Mouse (Mus musculus) heart, postnatal 10 days (tissue): Measurements from ENCODE around the gene Nol10. TPM values are rescaled to one million over a fixed set of nuclear protein-coding genes. Genes with fewer than 3 reads are reported as not detected.

Source experiments
- DNase-seq, 2 experiments: peaks; one replicate each; pipeline ENCODE4 v3.0.0; 2021
- intact Hi-C: fragments of 180-260 bp; cut with DNase I; formaldehyde crosslinking; loops from one replicate; pipeline ENCODE4 v1.15.1; 2025
- total RNA-seq, 2 experiments: library from RNA; stranded (reverse); gene quantifications; 2 replicates each; pipeline ENCODE4 v1.2.3; 2021

The Nol10 gene
- 1 to 10 TPM; 9.0 to 9.7 TPM for total RNA-seq

DNA sequence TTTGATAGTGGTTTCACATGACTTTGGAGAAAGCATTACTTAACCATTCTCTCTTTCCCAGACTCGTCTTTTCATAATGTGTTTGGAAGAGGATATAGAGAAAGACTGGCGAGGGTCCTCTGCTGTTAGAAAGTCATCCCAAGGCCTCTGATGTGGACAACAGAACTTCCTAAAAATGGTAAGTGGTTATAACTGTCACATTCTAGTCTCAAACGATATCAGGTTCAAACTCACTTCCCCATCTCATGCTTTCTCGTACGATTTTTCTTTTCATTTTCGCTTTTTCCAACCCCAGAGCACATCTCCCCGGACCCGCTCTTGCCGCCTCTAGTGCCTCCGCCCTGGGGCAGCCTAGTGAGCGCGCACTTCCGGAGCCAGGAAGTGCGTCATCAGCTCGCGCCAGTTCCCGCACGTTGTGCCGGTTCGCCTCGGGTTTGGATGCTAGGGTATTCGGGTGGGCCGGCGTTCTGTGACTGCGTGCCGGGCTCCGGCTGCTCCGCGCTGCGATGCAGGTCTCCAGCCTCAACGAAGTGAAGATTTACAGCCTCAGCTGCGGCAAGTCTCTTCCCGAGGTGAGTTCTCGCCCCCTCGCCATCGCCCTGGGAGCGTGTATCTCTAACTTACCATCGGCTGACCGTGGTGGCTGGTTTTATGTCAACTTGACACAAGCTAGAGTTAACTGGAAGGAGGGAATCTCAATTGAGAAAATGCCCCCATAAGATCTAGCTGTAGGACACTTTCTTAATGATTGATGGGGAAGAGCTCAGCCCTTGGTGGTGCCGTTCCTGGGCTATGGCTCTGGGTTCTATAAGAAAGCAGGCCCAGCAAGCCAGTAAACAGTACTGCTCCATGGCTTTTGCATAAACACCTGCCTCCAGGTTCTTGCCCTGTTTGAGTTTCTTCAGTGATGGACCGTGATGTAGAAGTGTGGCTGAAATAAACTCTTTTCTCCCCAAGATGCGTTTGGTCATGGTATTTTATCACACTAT, at the start of gene Nol10:
TSS of gene Nol10 (plus strand) at position 411 of the 989 bp plus-strand sequence.
- intact Hi-C loops = loop anchor here (5.0 kb wide), 1 partner anchor 81 kb away; the partner anchor contains the start of gene Pdia6
- peak; percentile 89 to 92 for DNase-seq

DNA sequence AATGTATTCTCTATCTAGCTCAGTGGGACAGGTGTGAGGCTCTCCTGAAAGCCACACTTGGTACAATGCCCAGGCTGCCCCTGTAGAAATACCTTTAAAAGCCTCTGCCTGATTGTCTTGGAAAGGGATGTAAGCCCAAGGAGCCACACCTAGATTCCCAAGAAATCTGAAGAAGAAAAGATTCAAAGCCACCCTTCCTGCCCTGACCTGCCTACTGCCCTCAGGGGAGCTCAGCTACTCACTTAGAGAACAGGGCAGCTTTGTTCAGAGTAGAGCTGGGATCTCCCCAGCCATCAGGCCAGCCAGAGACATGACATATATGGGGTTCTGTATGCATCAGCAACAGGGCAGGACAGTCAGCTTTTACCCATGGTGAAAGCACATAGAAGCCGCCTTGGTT, 48.4 kb upstream of the Nol10 start:
- intact Hi-C loops = no loop called here
- DNase-seq = no peak

GRCm38 (mm10) chr12:17305445-17305844, 42.8 kb upstream of the Nol10 start:
- peak; percentile 10 to 17 for DNase-seq
- intact Hi-C loops = no loop called here

GRCm38 (mm10) chr12:17308246-17308645, 40.0 kb upstream of the Nol10 start:
- DNase-seq = no peak

GRCm38 (mm10) chr12:17310852-17311839, 37.1 kb upstream of the Nol10 start:
- intact Hi-C loops = no loop called here
- DNase-seq = no peak

More at GRCm38 (mm10) chr12:17308246-17308645, 40.0 kb upstream of the Nol10 start:
- intact Hi-C loops = no loop called here

DNA sequence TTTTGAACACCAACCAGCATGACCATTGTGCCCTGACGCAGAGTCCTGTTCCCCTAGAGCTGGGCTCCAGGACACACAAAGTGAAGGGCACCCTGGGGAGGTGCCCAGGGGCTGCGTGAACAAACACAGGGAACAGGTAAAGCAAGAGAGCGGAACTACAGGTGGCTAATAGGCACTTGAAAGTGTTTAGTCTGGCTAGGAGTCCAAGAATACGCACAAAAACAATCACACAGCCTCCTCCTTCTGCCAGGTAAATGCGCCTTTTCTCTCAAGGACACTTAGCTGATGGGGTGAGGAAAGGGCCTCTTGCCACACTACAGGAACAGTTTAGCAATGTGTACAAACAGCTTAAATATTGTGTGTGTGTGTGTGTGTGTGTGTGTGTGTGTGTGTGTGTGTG, 32.2 kb upstream of the Nol10 start:
- intact Hi-C loops = no loop called here
- DNase-seq = no peak

- peak; percentile 5 to 16 for DNase-seq
- intact Hi-C loops = no loop called here
Measured at GRCm38 (mm10) chr12:17317970-17318369, 30.3 kb upstream of the Nol10 start.

GRCm38 (mm10) chr12:17318453-17318852, 29.8 kb upstream of the Nol10 start:
- intact Hi-C loops = no loop called here
- DNase-seq = no peak

DNA sequence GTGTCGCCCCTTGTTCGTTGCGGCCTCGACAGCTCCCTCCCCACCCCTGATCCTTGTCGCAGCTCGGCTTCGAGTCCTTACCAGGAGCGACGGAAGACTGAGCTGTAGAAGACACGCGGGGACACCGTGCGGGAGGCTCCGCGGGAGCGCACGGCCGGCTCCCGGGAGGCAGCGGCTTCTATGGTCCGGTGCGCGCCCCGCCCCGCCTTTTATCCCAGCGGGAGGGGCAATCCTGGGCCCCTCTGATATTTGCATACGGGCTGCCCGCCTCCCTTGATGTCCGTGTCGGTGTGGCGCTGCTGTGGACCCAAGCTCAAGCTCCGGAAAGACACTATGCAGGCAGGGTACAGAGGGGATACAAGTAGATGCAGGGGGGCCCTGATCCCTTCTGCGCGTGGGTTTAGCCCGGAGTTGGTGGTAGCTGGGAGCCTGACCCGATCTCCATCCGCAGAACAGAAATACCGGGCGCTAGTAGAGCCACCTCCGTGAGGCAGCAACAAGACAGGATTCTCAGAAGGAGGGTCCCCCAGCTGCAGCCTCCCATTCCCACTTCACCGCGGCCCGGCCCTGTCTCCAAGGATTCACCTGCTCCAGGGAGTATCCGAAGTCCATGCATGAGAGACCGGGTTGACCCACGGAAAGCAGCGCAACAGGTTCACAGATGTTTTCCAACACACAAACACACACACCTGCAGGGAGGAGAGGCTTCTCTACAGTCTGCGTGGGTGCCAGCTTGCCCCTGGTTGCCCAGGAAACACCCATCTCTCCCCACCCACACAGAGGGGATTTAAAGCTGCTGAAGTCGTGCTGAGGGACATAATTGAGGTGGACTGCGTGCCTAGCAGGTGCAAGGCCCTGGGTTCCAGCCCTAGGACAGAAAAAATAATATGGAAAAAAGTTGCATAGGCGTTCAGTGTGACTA, 23.4 kb upstream of the Nol10 start:
- DNase-seq = no peak
- intact Hi-C loops = no loop called here

- no peak for DNase-seq
- intact Hi-C loops = no loop called here
Measured at GRCm38 (mm10) chr12:17329259-17329658, 19.0 kb upstream of the Nol10 start, which contains the start of gene Atp6v1c2. Atp6v1c2 (minus strand) TSS chr12:17329359.

- intact Hi-C loops = no loop called here
- no peak for DNase-seq
Measured at GRCm38 (mm10) chr12:17333459-17333858, 14.8 kb upstream of the Nol10 start.

DNA sequence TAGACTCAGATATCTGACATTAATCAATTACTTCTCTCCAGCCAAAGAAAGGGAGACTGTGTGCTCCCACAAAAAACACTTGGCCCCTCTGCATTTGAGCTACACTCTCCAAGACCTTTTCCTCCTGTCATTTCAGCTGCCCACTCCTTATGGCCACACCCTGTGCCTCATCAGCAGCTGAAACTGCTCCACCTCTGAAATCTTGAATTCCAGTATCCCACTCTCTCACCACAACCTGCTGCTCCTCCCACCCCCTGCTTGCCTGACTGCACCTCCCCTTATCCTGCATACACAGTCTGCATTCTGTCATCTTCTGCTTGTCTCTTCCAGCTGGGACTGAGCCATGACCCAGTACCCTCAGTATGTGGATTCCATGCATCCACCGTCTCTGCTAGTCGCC, 9.9 kb upstream of the Nol10 start:
- intact Hi-C loops = no loop called here
- DNase-seq = no peak

DNA sequence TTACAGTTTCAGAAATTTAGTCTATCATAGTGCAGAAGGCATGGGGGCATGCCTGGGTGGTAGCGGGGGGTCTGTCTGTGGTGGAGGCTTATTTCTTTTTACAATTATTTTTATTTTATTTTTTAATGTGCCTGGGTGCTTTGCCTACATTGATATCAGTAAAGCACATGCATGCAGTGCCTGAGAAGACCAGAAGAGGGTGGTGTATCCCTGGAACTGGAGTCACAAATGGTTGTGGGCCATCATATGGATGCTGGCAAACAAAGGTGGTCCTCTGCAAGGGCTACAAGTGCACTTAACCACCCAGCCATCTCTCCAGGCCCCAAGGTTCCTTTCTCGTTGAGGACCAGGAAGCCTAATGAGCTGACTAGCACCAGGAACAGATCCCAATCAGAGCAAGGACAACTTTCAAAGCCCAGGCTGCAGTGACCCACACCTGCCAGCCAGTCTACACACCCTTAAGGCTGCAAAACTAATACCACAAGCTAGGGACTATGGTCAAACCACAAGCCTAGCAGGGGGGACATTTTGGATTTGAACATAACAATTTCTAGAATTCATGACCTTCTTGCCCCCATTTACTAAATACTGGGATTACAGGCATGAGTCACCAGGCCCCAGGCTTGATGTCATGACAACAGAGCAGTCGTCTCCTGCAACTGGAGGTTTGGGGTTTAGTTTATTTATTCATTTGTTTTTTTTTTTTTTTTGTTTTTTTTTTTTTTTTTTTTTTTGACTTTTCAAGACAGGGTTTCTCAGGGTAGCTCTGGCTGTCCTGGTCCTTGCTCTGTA, 8.9 kb upstream of the Nol10 start:
- DNase-seq = no peak
- intact Hi-C loops = no loop called here

- intact Hi-C loops = loop anchor here (5.0 kb wide), 1 partner anchor 80 kb away; the partner anchor contains the start of gene Pdia6
- DNase-seq = peak in 1 of 2 experiments; percentile 44
Measured at GRCm38 (mm10) chr12:17347327-17348047, 771 bp upstream of the Nol10 start.

DNA sequence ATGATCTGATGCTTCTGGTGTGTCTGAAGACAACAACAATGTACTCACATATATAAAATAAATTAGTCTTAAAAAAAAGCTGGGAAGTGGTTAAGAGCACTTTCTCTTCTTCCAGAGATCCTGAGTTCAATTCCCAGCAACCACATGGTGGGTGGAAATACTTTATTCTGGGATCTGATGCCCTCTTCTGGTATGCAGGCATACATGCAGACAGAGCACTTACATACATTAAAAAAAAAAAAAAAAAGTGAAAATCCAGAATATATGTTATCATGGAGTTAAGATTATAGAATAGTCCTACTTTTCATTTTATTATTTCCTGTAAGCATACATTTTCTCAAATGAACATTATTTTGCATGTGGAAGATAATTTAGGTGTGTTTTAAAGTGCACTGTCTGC, 1.8 kb downstream of the Nol10 start:
- intact Hi-C loops = loop anchor here (10.0 kb wide), 1 partner anchor 315 kb away; no protein-coding TSS in a partner anchor
- DNase-seq = no peak

DNA sequence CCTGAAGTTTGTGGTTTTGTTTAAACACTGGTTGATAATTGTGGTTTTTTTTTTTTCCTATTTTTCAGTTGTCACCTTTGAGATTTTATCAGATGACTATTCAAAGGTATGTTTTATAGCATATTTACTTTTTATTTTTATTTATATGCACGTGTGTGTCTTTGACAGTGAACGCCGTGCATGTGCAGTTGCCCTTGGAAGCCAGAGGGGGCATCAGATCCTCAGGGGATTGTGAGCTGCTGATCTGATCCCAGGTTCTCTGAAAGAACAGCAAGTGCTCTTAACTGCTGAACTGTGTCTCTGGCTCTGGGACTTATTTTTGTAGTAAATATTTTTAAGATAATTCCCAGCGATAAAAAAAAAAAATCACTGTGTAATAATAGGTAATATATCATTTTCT, 8.6 kb downstream of the Nol10 start:
- intact Hi-C loops = loop anchor here (10.0 kb wide), 1 partner anchor 322 kb away; no protein-coding TSS in a partner anchor
- DNase-seq = no peak

DNA sequence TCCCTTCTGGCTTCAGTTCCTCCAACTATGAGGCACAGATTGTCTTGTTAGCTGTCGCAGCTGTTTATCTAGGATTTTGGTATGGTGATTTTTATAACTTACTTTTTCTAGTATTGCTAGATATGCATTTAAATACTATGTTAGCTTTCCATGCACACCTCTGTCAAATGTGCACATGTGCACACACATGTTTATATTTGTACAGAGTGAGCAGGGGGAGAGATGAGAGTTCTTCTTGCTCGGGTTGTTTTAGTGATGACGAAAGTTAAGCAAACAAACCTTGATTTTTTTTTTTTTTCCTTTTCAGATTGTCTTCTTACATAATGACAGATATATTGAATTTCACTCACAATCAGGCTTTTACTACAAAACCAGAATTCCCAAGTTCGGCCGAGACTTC, 9.5 kb downstream of the Nol10 start:
- DNase-seq = no peak

GRCm38 (mm10) chr12:17358981-17359380, 10.7 kb downstream of the Nol10 start:
- peak; percentile 26 to 46 for DNase-seq
- intact Hi-C loops = loop anchor here (10.0 kb wide), 1 partner anchor 324 kb away; no protein-coding TSS in a partner anchor

More for the DNA sequence above, 9.5 kb downstream of the Nol10 start:
- intact Hi-C loops = loop anchor here (10.0 kb wide), 1 partner anchor 323 kb away; no protein-coding TSS in a partner anchor
